Mouse (Mus musculus): ENCODE results near the gene A630095N17Rik. TPM values are rescaled to one million over a fixed set of nuclear protein-coding genes. Genes with fewer than 3 reads are reported as not detected.

Gene A630095N17Rik
- total RNA-seq, 1 experiment from 2014 or later, result not detected

- ATAC-seq (replicated peaks; ENCODE audit: low read depth, poor library complexity, severe bottlenecking), result no peak
Measured at GRCm38 (mm10) chr1:75216797-75217585, 14.9 kb downstream of the A630095N17Rik start.

GRCm38 (mm10) chr1:75215785-75216184 is 16.1 kb downstream of the A630095N17Rik start:
- ATAC-seq (replicated peaks; ENCODE audit: low read depth, poor library complexity, severe bottlenecking), result no peak

GRCm38 (mm10) chr1:75214886-75215285 is 17.0 kb downstream of the A630095N17Rik start:
- ATAC-seq (replicated peaks; ENCODE audit: low read depth, poor library complexity, severe bottlenecking), result no peak

GRCm38 (mm10) chr1:75214442-75214841 is 17.5 kb downstream of the A630095N17Rik start:
- ATAC-seq (replicated peaks; ENCODE audit: low read depth, poor library complexity, severe bottlenecking), result no peak

- ATAC-seq (replicated peaks; ENCODE audit: low read depth, poor library complexity, severe bottlenecking), result peak; percentile 69
Measured at GRCm38 (mm10) chr1:75213096-75213495, 18.8 kb downstream of the A630095N17Rik start.

GRCm38 (mm10) chr1:75212542-75212941 is 19.4 kb downstream of the A630095N17Rik start:
- ATAC-seq (replicated peaks; ENCODE audit: low read depth, poor library complexity, severe bottlenecking), result no peak

- ATAC-seq (replicated peaks; ENCODE audit: low read depth, poor library complexity, severe bottlenecking), result no peak
Measured at GRCm38 (mm10) chr1:75211141-75211708, 20.7 kb downstream of the A630095N17Rik start.

GRCm38 (mm10) chr1:75210136-75211087 is 21.5 kb downstream of the A630095N17Rik start, which contains the start of the genes Glb1l and Stk16:
Gene Glb1l, minus strand, starts transcription at chr1:75210813.
Gene Stk16, plus strand, starts transcription at chr1:75210838.
- ATAC-seq (replicated peaks; ENCODE audit: low read depth, poor library complexity, severe bottlenecking), result peak; percentile 67

GRCm38 (mm10) chr1:75208967-75209678 is 22.8 kb downstream of the A630095N17Rik start:
- ATAC-seq (replicated peaks; ENCODE audit: low read depth, poor library complexity, severe bottlenecking), result 0 out of 2 replicates have a peak, but pooled peaks have one; percentile 13

- ATAC-seq (replicated peaks; ENCODE audit: low read depth, poor library complexity, severe bottlenecking), result no peak
Measured at GRCm38 (mm10) chr1:75201236-75201635, 30.7 kb downstream of the A630095N17Rik start.

- ATAC-seq (replicated peaks; ENCODE audit: low read depth, poor library complexity, severe bottlenecking), result peak; percentile 45
Measured at GRCm38 (mm10) chr1:75192452-75192851, 39.5 kb downstream of the A630095N17Rik start.

- peak; percentile 91 for ATAC-seq (replicated peaks; ENCODE audit: low read depth, poor library complexity, severe bottlenecking)
Measured at GRCm38 (mm10) chr1:75191622-75192402, 40.1 kb downstream of the A630095N17Rik start, which contains the start of the genes Ankzf1 and Atg9a. Gene Ankzf1, plus strand, starts transcription at chr1:75192151. Gene Atg9a, minus strand, starts transcription at chr1:75192196.

- no peak for ATAC-seq (replicated peaks; ENCODE audit: low read depth, poor library complexity, severe bottlenecking)
Measured at GRCm38 (mm10) chr1:75191258-75191621, 40.7 kb downstream of the A630095N17Rik start.

GRCm38 (mm10) chr1:75190577-75190976 is 41.3 kb downstream of the A630095N17Rik start:
- ATAC-seq (replicated peaks; ENCODE audit: low read depth, poor library complexity, severe bottlenecking), result no peak

- peak; percentile 64 for ATAC-seq (replicated peaks; ENCODE audit: low read depth, poor library complexity, severe bottlenecking)
Measured at GRCm38 (mm10) chr1:75187914-75188483, 43.9 kb downstream of the A630095N17Rik start.

- no peak for ATAC-seq (replicated peaks; ENCODE audit: low read depth, poor library complexity, severe bottlenecking)
Measured at GRCm38 (mm10) chr1:75187126-75187525, 44.8 kb downstream of the A630095N17Rik start.

- no peak for ATAC-seq (replicated peaks; ENCODE audit: low read depth, poor library complexity, severe bottlenecking)
Measured at GRCm38 (mm10) chr1:75185495-75185894, 46.4 kb downstream of the A630095N17Rik start.

- ATAC-seq (replicated peaks; ENCODE audit: low read depth, poor library complexity, severe bottlenecking), result no peak
Measured at GRCm38 (mm10) chr1:75182160-75182559, 49.7 kb downstream of the A630095N17Rik start.

Measured in common myeloid progenitor, adult 5-6 weeks (primary cell).